Mouse (Mus musculus) testis, adult 2 months (tissue): ENCODE measurements around the gene Wdr95.

ENCODE experiments used
- CTCF ChIP-seq: fragments of 200-500 bp; IDR thresholded peaks from 2 replicates; pipeline ENCODE4 v1.5.1; 2012; ENCODE audit warnings: low read depth, mild to moderate bottlenecking, inconsistent platforms, low read length, moderate library complexity; ENCODE audit not compliant: control insufficient read depth, insufficient read depth, insufficient replicate concordance
- POLR2A ChIP-seq: fragments of 200-500 bp; IDR thresholded peaks from 2 replicates; pipeline ENCODE4 v1.6.1; 2012; ENCODE audit warnings: low read depth, mild to moderate bottlenecking, inconsistent platforms, low read length, moderate library complexity; ENCODE audit not compliant: control insufficient read depth

GRCm38 (mm10) chr5:149512695-149513094 lies 15.8 kb upstream of the Wdr95 start:
- TF ChIP-seq POLR2A, result no peak
- no peak for TF ChIP-seq CTCF
